Mouse (Mus musculus) spleen, adult 2 months (tissue): ENCODE measurements at regions not wholly inside any gene's neighbourhood (a gene's known extent, or its start where the extent isn't known, plus 50 kb on each side); places are given as distances from the start of the nearest gene placed in this dataset.

ENCODE experiments used
- CTCF ChIP-seq: fragments of 200-500 bp; IDR thresholded peaks from 2 replicates; pipeline ENCODE4 v1.5.1; 2011; ENCODE audit warnings: mild to moderate bottlenecking, inconsistent platforms; ENCODE audit not compliant: insufficient read depth, insufficient read length, insufficient replicate concordance; ENCODE audit errors: extremely low read depth
- POLR2A ChIP-seq: fragments of 200-500 bp; IDR thresholded peaks from 2 replicates; pipeline ENCODE4 v1.6.1; 2011; ENCODE audit warnings: low read depth, low read length, inconsistent platforms

DNA sequence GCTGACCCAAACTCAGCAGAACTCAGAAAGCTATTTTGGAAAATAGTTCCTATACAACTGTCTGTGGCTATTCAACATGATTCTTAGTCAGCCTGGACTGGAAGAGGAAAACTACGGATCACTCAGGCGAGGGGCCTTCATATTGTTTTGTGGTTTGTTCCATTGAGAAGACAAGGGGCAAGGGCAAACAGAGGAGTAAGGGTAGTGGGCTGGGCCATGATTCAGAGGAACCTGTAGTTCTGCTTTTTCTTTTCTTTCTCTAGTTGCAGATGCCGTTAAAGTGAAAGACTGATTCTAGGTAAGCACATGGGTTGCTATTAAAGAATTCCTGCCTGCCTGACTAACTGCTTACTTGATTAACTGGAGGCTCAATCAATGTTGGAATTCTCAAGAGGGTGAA, 129.8 kb upstream of the Teddm2 start:
- TF ChIP-seq CTCF, result no peak
- no peak for TF ChIP-seq POLR2A
